ENCODE assay signal across 23 mouse cellular contexts in genomic region chr6:106181596-106181995, GRCm38 (mm10).
DNase-seq lines count a peak whose midpoint lies in the region; ATAC-seq lines count a peak whose summit lies in the region.
"Had no signal": no experiment of that assay in that cellular context is flagged by ENCODE, and none has a peak within 500 bp of the region (broad histone marks: within the 10 kb centered on the region; RNA-seq: fewer than 3 reads in every experiment).

No protein-coding gene starts in this region.

- peak; percentile 35 for DNase-seq in brain, adult 2 months (ENCODE audit: low read depth, low spot score)
- DNase-seq in brain, embryonic 18.5 days (ENCODE audit: low read depth, low spot score) = peak; percentile 8
- DNase-seq in ovary, postnatal 36 days (ENCODE audit: low spot score) = no peak
- no peak for DNase-seq in testis, postnatal 10 days (ENCODE audit: low spot score)
- DNase-seq: adrenal gland, adult 8-10 months; adrenal gland, postnatal 25 days; cerebellum, adult 11-12 months; cerebellum, adult 8-10 months; cerebellum, postnatal 10 days; cerebellum, postnatal 36 days; gastrocnemius, postnatal 25 days; heart, adult 18-20 months; heart, postnatal 10 days; heart, postnatal 4 days had no signal

- peak; percentile 80 for ATAC-seq in midbrain, embryonic 15.5 days (replicated peaks)
- ATAC-seq in midbrain, embryonic 13.5 days = no peak
- ATAC-seq: activated CD4-positive, CD25-positive, alpha-beta regulatory T cell, adult 4 months; CD4-positive, CD25-positive, alpha-beta regulatory T cell, adult 4 months; forebrain, embryonic 15.5 days; intestine, embryonic 15.5 days had no signal

- H3K9ac ChIP-seq in midbrain, embryonic 15.5 days = no peak overlapping the region
- no peak overlapping the region for H3K9ac ChIP-seq in midbrain, embryonic 13.5 days (replicated peaks)
- H3K9ac ChIP-seq: forebrain, embryonic 15.5 days; heart, embryonic 12.5 days; heart, embryonic 15.5 days; hindbrain, embryonic 15.5 days; intestine, embryonic 15.5 days had no signal

- 67% methylated on average over 2 of the region's 2 CpGs for WGBS in midbrain, embryonic 15.5 days
- WGBS in midbrain, embryonic 13.5 days = 77% methylated on average over 2 of the region's 2 CpGs

- H3K9me3 ChIP-seq in midbrain, embryonic 15.5 days = no peaks in the 10 kb centered on the region
- no peaks in the 10 kb centered on the region for H3K9me3 ChIP-seq in midbrain, embryonic 13.5 days
- H3K9me3 ChIP-seq: forebrain, embryonic 15.5 days; heart, embryonic 12.5 days; heart, embryonic 15.5 days; hindbrain, embryonic 15.5 days; intestine, embryonic 15.5 days had no signal

- no peaks in the 10 kb centered on the region for H3K27me3 ChIP-seq in midbrain, embryonic 15.5 days (replicated peaks)
- no peaks in the 10 kb centered on the region for H3K27me3 ChIP-seq in midbrain, embryonic 13.5 days
- H3K27me3 ChIP-seq: forebrain, embryonic 15.5 days; heart, embryonic 12.5 days; heart, embryonic 15.5 days; hindbrain, embryonic 15.5 days; intestine, embryonic 15.5 days had no signal

- no peak overlapping the region for H3K4me2 ChIP-seq in midbrain, embryonic 15.5 days
- no peak overlapping the region for H3K4me2 ChIP-seq in midbrain, embryonic 13.5 days (replicated peaks)
- H3K4me2 ChIP-seq: forebrain, embryonic 15.5 days; heart, embryonic 12.5 days; heart, embryonic 15.5 days; hindbrain, embryonic 15.5 days; intestine, embryonic 15.5 days had no signal

- no peaks in the 10 kb centered on the region for H3K36me3 ChIP-seq in midbrain, embryonic 15.5 days (replicated peaks)
- H3K36me3 ChIP-seq in midbrain, embryonic 13.5 days = no peaks in the 10 kb centered on the region
- H3K36me3 ChIP-seq: forebrain, embryonic 15.5 days; heart, embryonic 12.5 days; heart, embryonic 15.5 days; hindbrain, embryonic 15.5 days; intestine, embryonic 15.5 days had no signal

- peaks cover 8% of the 10 kb centered on the region; the same call in 1 of the 2 replicates for H3K4me1 ChIP-seq in midbrain, embryonic 15.5 days
- 0 out of 2 replicates have a peak, but pooled peaks cover 3% of the 10 kb centered on the region for H3K4me1 ChIP-seq in midbrain, embryonic 13.5 days (replicated peaks)
- H3K4me1 ChIP-seq: heart, embryonic 12.5 days; heart, embryonic 15.5 days; hindbrain, embryonic 15.5 days; intestine, embryonic 15.5 days had no signal

- H3K4me3 ChIP-seq in midbrain, embryonic 15.5 days = no peak overlapping the region
- no peak overlapping the region for H3K4me3 ChIP-seq in midbrain, embryonic 13.5 days (replicated peaks)
- H3K4me3 ChIP-seq: forebrain, embryonic 15.5 days; heart, embryonic 12.5 days; heart, embryonic 15.5 days; hindbrain, embryonic 15.5 days; intestine, embryonic 15.5 days had no signal

- 0 out of 2 replicates have a peak overlapping the region, but pooled peaks have one; percentile 17 for H3K27ac ChIP-seq in midbrain, embryonic 15.5 days
- H3K27ac ChIP-seq in midbrain, embryonic 13.5 days = no peak overlapping the region
- H3K27ac ChIP-seq: forebrain, embryonic 15.5 days; heart, embryonic 15.5 days; hindbrain, embryonic 15.5 days; intestine, embryonic 15.5 days had no signal

Comparison
In these comparisons a context has a peak if more than half of its experiments do, and no peak if none do; other contexts are left out.
1. DNase-seq: peak in brain, adult 2 months (single experiment) and brain, embryonic 18.5 days (single experiment); none in ovary, postnatal 36 days (single experiment) and testis, postnatal 10 days (single experiment).